Mouse (Mus musculus) lung, adult 2 months (tissue): Measurements from ENCODE around the gene Akap12.

Experiments used
- CTCF ChIP-seq: fragments of 200-500 bp; IDR thresholded peaks from 2 replicates; pipeline ENCODE4 v1.5.1; 2011; ENCODE audit warnings: mild to moderate bottlenecking, low read length, control low read depth; ENCODE audit not compliant: insufficient read depth
- POLR2A ChIP-seq: fragments of 200-500 bp; IDR thresholded peaks from 2 replicates; pipeline ENCODE4 v1.6.1; 2011; ENCODE audit warnings: low read depth, mild to moderate bottlenecking, control low read depth, low read length, borderline replicate concordance; ENCODE audit errors: extremely low read depth

GRCm38 (mm10) chr10:4293418-4293817 is 27.2 kb downstream of the Akap12 start:
- TF ChIP-seq CTCF: no peak
- TF ChIP-seq POLR2A: no peak
